Mouse (Mus musculus) G1E (cell line): Measurements from ENCODE around the gene Sycp2.

Experiments used
- CTCF ChIP-seq: IDR thresholded peaks from 2 replicates; pipeline ENCODE4 v1.5.1; 2012; ENCODE audit warnings: low read depth, low read length, inconsistent platforms, mixed read lengths
- GATA1 ChIP-seq: IDR thresholded peaks from 2 replicates; pipeline ENCODE4 v1.6.1; 2012; ENCODE audit warnings: borderline replicate concordance, low read length, inconsistent platforms, mixed read lengths
- GATA2 ChIP-seq: IDR thresholded peaks from 2 replicates; pipeline ENCODE4 v1.6.1; 2012; ENCODE audit warnings: low read depth, low read length, inconsistent platforms, borderline replicate concordance
- POLR2AphosphoS5 ChIP-seq: IDR thresholded peaks from 2 replicates; pipeline ENCODE4 v1.6.1; 2012; ENCODE audit warnings: low read depth, low read length, inconsistent platforms; ENCODE audit not compliant: insufficient replicate concordance
- TAL1 ChIP-seq: conservative IDR thresholded peaks from 2 replicates; pipeline ENCODE4 v1.6.1; 2012; ENCODE audit warnings: low read depth, low read length, inconsistent platforms, mixed read lengths

DNA sequence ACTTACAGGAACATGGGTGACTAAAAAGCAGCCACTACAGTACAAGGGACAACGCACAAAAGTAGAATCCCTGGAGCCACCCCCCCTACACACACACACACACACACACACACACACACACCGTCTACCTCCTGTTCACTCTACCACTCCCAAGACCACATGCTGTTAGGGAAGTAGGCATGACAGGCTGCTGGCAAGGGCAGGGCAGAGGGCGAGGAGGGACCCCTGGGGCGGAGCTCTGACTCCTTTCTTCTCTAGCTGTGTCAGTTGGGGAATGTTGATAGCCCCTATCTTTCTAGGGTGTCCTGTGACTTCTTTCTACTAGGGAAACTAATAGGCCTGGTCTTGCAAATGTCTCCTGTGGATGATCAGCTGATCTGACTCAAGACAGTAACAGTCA is 9.5 kb upstream of the Sycp2 start:
- TF ChIP-seq CTCF (no peak), GATA1 (no peak), POLR2AphosphoS5 (no peak), TAL1 (no peak), GATA2 (no peak)
